Mouse (Mus musculus): ENCODE measurements at regions not wholly inside any gene's neighbourhood (a gene's known extent, or its start where the extent isn't known, plus 50 kb on each side); places are given as distances from the start of the nearest gene placed in this dataset.

DNA sequence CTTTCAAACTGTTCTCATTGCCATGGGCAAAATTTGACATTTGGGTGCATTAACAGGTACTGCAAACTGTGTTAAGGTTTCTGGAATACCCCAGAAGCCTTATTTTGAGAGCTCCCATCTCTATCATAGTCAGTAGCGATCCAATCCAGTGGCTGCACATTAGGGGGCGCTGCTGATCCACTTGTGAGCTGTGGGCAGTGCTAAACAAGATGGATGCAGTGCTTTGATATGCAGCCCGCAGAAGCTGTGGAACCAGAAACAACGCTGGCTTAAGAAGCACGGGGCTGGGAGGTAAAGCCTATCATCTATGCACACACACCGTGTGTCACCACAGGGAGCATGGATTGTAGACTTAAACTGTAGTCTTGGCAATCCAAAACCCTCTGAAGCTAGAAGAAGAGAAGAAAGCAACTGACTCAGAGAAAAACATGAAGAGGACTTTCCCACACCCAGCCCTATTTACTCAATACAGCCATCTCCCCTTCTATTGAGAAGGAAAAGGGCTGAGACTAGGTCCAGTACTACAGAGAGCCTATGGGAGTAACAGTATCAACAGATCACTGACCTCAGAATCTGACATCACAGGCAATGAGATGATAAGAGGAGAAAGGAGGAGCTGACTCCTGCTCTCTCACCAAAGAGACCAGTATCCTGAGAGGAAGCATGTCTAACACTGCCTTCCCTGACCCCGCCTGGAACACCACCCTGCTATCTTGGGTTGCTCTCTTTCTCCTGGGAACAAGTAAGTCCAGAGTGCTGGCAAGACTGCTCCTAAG is 83.1 kb upstream of the 2210010C04Rik start:
- Histone ChIP-seq H3K9ac (ENCODE audit: low read depth, low read length) (no peak overlapping the region), H3K4me2 (peak overlapping the region; percentile 46), H3K36me3 (ENCODE audit: control insufficient read depth, insufficient read depth, low read length) (no peaks in the 10 kb centered on the region), H3K9me3 (replicated peaks; ENCODE audit: control insufficient read depth, low read length) (no peaks in the 10 kb centered on the region), H3K27ac (ENCODE audit: low read depth, low read length) (no peak overlapping the region), H3K4me1 (ENCODE audit: control insufficient read depth, insufficient read depth, low read length) (no peaks in the 10 kb centered on the region), H3K27me3 (ENCODE audit: control insufficient read depth, insufficient read depth, low read length) (no peaks in the 10 kb centered on the region), H3K4me3 (ENCODE audit: low read depth, low read length) (no peak overlapping the region)
- peak; percentile 65; the same call in 1 of the 2 replicates for ATAC-seq (replicated peaks; ENCODE audit: insufficient number of reproducible peaks, low FRiP score, low TSS enrichment)
- 8% methylated on average over 7 of the region's 7 CpGs for WGBS (ENCODE audit: insufficient replicate concordance)

DNA sequence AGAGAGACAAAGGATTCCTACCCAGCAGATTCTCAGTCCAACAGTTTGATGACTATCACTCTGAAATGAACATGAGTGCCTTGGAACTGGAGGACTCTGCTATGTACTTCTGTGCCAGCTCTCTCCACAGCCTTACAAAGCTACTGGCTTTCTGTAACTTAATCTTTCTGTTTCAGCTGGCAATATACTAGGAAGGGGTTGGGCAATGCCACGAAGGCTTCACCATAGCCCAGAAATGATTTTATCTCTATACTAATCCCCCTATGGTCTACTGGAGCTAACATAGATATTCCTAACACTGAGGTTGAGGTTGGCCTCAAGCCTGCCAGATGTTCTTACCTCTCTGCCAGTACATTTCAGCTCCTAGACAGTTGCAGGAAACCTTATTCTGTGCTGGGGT is 78.6 kb upstream of the 2210010C04Rik start:
- Histone ChIP-seq H3K4me3 (ENCODE audit: low read depth, low read length) (no peak overlapping the region), H3K4me1 (ENCODE audit: control insufficient read depth, insufficient read depth, low read length) (no peaks in the 10 kb centered on the region), H3K27me3 (ENCODE audit: control insufficient read depth, insufficient read depth, low read length) (no peaks in the 10 kb centered on the region), H3K9me3 (replicated peaks; ENCODE audit: control insufficient read depth, low read length) (no peaks in the 10 kb centered on the region), H3K9ac (ENCODE audit: low read depth, low read length) (no peak overlapping the region), H3K4me2 (no peak overlapping the region), H3K27ac (ENCODE audit: low read depth, low read length) (no peak overlapping the region), H3K36me3 (ENCODE audit: control insufficient read depth, insufficient read depth, low read length) (no peaks in the 10 kb centered on the region)
- 48% methylated on average over 1 of the region's 1 CpGs for WGBS (ENCODE audit: insufficient replicate concordance)
- no peak for ATAC-seq (replicated peaks; ENCODE audit: insufficient number of reproducible peaks, low FRiP score, low TSS enrichment)

DNA sequence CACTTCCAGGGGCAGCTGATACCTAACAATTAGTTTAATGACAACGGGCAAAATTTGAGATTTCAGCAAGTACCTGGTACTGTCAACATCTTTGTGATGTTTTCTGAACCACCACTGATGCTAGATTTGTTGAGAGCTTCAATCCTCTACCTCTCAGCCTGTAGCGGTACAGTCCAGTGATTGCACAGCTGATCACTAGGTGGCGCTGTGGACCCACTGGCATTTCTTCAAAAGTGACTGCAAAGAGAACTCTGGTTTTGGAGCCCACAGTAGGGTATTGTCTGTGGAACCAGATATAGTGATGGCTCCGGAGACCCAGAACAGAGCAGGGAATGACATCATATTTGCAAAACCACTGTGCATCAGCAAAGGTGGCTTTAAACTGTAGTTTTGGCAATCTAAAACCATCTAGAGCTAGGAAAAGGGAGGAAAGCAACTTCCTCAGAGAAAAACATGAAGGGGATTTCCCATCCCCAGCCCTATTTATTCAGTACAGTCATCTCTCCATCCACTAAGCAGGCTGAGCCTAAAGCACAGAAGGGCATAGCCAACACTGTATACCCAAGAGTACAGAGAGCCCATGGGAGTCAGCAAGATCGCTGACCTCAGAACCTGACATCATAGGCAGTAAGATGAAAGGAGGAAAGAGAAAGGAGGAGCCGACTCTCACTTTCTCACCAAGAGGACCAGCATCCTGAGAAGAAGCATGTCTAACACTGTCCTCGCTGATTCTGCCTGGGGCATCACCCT is 77.7 kb upstream of the 2210010C04Rik start:
- 34% methylated on average over 7 of the region's 7 CpGs for WGBS (ENCODE audit: insufficient replicate concordance)
- Histone ChIP-seq H3K9me3 (replicated peaks; ENCODE audit: control insufficient read depth, low read length) (no peaks in the 10 kb centered on the region), H3K4me3 (ENCODE audit: low read depth, low read length) (no peak overlapping the region), H3K27ac (ENCODE audit: low read depth, low read length) (no peak overlapping the region), H3K36me3 (ENCODE audit: control insufficient read depth, insufficient read depth, low read length) (no peaks in the 10 kb centered on the region), H3K4me1 (ENCODE audit: control insufficient read depth, insufficient read depth, low read length) (no peaks in the 10 kb centered on the region), H3K4me2 (no peak overlapping the region), H3K27me3 (ENCODE audit: control insufficient read depth, insufficient read depth, low read length) (no peaks in the 10 kb centered on the region), H3K9ac (ENCODE audit: low read depth, low read length) (no peak overlapping the region)
- 0 out of 2 replicates have a peak, but pooled peaks have one; percentile 39 for ATAC-seq (replicated peaks; ENCODE audit: insufficient number of reproducible peaks, low FRiP score, low TSS enrichment)

DNA sequence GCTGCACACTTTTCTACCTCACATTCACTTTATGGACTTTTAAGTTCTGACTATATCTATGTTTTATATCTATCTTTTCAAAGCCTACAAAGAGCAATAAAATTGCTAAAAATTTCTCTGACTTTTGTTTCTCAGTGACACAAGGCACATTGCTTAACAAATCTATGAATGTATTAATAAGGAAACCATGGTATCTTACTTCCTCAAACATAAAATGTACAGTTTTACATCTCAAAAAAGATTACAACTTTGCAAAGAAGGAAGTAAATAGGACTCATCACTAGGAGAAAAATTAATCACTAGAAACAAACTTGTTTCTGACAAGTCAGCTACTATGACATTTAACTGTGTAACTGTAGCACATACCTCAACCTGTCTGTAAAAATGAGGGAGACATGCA is 76.5 kb upstream of the 2210010C04Rik start:
- no peaks in the 10 kb centered on the region for H3K27me3 ChIP-seq (ENCODE audit: control insufficient read depth, insufficient read depth, low read length)
- H3K36me3 ChIP-seq (ENCODE audit: control insufficient read depth, insufficient read depth, low read length) = no peaks in the 10 kb centered on the region
- no peak overlapping the region for H3K9ac ChIP-seq (ENCODE audit: low read depth, low read length)
- no peak overlapping the region for H3K4me2 ChIP-seq
- no peaks in the 10 kb centered on the region for H3K9me3 ChIP-seq (replicated peaks; ENCODE audit: control insufficient read depth, low read length)
- no peaks in the 10 kb centered on the region for H3K4me1 ChIP-seq (ENCODE audit: control insufficient read depth, insufficient read depth, low read length)
- H3K27ac ChIP-seq (ENCODE audit: low read depth, low read length) = no peak overlapping the region
- no peak overlapping the region for H3K4me3 ChIP-seq (ENCODE audit: low read depth, low read length)
- ATAC-seq (replicated peaks; ENCODE audit: insufficient number of reproducible peaks, low FRiP score, low TSS enrichment) = no peak

DNA sequence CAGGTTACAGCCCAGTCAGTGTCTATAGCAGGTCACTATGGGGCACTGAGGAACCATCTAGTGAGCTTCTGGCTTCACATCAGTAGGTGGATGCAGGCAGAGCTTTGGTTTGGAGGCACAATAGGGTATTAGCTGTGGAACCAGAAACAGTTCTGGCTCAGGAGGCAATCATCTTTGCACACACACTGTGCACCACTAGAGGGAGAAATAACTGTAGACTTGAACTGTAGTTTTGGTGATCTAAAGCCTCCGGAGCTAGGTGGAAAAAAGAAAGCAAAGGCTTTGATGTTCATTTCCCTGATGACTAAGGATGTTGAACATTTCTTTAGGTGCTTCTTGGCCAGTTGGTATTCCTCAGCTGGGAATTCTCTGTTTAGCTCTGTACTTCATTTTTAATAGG is 73.6 kb upstream of the 2210010C04Rik start:
- no peaks in the 10 kb centered on the region for H3K9me3 ChIP-seq (replicated peaks; ENCODE audit: control insufficient read depth, low read length)
- H3K4me3 ChIP-seq (ENCODE audit: low read depth, low read length) = no peak overlapping the region
- no peaks in the 10 kb centered on the region for H3K36me3 ChIP-seq (ENCODE audit: control insufficient read depth, insufficient read depth, low read length)
- no peak overlapping the region for H3K27ac ChIP-seq (ENCODE audit: low read depth, low read length)
- H3K27me3 ChIP-seq (ENCODE audit: control insufficient read depth, insufficient read depth, low read length) = no peaks in the 10 kb centered on the region
- no peak for ATAC-seq (replicated peaks; ENCODE audit: insufficient number of reproducible peaks, low FRiP score, low TSS enrichment)
- 63% methylated on average over 1 of the region's 1 CpGs for WGBS (ENCODE audit: insufficient replicate concordance)
- no peaks in the 10 kb centered on the region for H3K4me1 ChIP-seq (ENCODE audit: control insufficient read depth, insufficient read depth, low read length)
- H3K9ac ChIP-seq (ENCODE audit: low read depth, low read length) = no peak overlapping the region
- H3K4me2 ChIP-seq = no peak overlapping the region

DNA sequence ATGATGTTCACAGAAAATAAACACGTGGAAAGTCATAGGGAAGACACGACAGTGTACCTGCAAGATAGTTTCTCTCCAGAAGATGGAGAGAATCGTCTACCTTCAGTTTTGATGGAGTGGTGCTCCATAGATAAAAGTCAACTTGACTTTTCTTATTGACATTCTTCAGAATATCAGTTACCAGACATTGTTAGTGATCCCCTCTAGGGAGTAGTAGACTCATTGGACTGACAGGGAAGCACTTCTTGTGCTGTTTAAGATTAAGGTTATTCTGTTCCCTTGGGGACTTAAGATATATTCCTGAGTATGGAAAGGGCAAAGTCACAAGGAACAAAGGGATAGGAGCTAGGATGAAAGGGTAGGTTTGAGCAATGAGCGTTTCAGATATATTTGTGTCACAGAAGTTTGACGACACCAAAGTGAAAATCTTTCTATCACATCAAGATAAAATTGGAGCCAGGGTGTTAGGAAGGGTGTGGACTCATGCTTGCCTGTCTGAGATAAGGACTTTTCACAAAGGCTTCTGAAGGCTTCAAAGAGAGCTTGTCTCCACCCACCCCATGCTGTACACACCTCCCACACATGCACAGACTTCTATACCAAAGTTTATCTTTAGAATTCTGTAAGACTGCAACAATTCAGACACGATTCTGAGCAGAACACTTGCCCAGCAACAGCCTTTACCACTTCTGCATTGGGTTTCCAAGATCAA is 68.5 kb upstream of the 2210010C04Rik start:
- Histone ChIP-seq H3K9me3 (replicated peaks; ENCODE audit: control insufficient read depth, low read length) (no peaks in the 10 kb centered on the region), H3K27me3 (ENCODE audit: control insufficient read depth, insufficient read depth, low read length) (no peaks in the 10 kb centered on the region), H3K36me3 (ENCODE audit: control insufficient read depth, insufficient read depth, low read length) (no peaks in the 10 kb centered on the region), H3K27ac (ENCODE audit: low read depth, low read length) (no peak overlapping the region), H3K9ac (ENCODE audit: low read depth, low read length) (no peak overlapping the region), H3K4me1 (ENCODE audit: control insufficient read depth, insufficient read depth, low read length) (no peaks in the 10 kb centered on the region), H3K4me2 (no peak overlapping the region), H3K4me3 (ENCODE audit: low read depth, low read length) (no peak overlapping the region)
- WGBS (ENCODE audit: insufficient replicate concordance) = 62% methylated on average over 6 of the region's 6 CpGs
- ATAC-seq (replicated peaks; ENCODE audit: insufficient number of reproducible peaks, low FRiP score, low TSS enrichment) = peak; percentile 93

DNA sequence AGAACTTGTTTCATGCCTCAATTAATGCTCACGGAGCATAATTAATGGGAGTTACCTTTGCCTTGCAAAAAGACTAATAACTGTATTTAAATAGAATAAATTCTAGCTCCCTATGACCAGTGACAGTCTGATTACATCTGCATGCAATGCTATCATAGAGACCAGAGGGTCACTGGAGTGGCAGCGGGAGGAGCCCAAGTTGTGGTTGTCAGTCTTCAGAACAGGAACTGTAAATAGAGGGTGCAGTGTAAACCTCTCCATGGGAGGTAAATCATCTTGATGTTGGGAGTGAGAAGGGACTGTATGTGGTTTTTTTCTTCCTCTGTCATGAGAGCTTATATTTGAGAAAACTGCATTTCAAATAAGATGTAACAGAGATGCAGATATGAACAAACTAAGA is 66.7 kb upstream of the 2210010C04Rik start:
- Histone ChIP-seq H3K4me1 (ENCODE audit: control insufficient read depth, insufficient read depth, low read length) (no peaks in the 10 kb centered on the region), H3K36me3 (ENCODE audit: control insufficient read depth, insufficient read depth, low read length) (no peaks in the 10 kb centered on the region), H3K9ac (ENCODE audit: low read depth, low read length) (no peak overlapping the region), H3K4me2 (no peak overlapping the region), H3K27ac (ENCODE audit: low read depth, low read length) (no peak overlapping the region), H3K9me3 (replicated peaks; ENCODE audit: control insufficient read depth, low read length) (no peaks in the 10 kb centered on the region), H3K27me3 (ENCODE audit: control insufficient read depth, insufficient read depth, low read length) (no peaks in the 10 kb centered on the region), H3K4me3 (ENCODE audit: low read depth, low read length) (no peak overlapping the region)
- ATAC-seq (replicated peaks; ENCODE audit: insufficient number of reproducible peaks, low FRiP score, low TSS enrichment) = no peak
- 58% methylated on average over 2 of the region's 2 CpGs for WGBS (ENCODE audit: insufficient replicate concordance)

DNA sequence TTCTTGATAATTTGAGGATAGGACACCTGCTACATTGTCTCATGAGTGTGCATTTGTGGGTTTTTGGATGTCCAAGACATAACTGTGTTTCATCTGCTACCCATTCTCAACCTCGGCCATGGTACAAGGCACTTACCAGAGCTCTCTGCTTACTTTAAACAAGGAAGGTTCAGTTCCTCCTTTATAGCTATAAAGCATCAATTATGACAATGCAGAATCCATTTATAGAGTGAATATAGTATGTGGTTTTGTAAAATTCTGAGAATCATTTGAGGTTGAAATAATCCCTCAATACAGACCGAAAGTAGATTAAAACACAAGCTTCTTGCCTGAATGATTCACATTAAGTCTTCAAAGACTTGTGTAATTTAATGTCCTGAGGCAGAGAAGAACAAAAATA is 64.9 kb upstream of the 2210010C04Rik start:
- 91% methylated on average over 2 of the region's 2 CpGs for WGBS (ENCODE audit: insufficient replicate concordance)
- H3K4me1 ChIP-seq (ENCODE audit: control insufficient read depth, insufficient read depth, low read length) = no peaks in the 10 kb centered on the region

More for the DNA sequence above, 64.9 kb upstream of the 2210010C04Rik start:
- Histone ChIP-seq H3K27me3 (ENCODE audit: control insufficient read depth, insufficient read depth, low read length) (no peaks in the 10 kb centered on the region), H3K4me3 (ENCODE audit: low read depth, low read length) (no peak overlapping the region), H3K27ac (ENCODE audit: low read depth, low read length) (no peak overlapping the region), H3K9ac (ENCODE audit: low read depth, low read length) (no peak overlapping the region), H3K4me2 (no peak overlapping the region), H3K36me3 (ENCODE audit: control insufficient read depth, insufficient read depth, low read length) (no peaks in the 10 kb centered on the region), H3K9me3 (replicated peaks; ENCODE audit: control insufficient read depth, low read length) (no peaks in the 10 kb centered on the region)
- ATAC-seq (replicated peaks; ENCODE audit: insufficient number of reproducible peaks, low FRiP score, low TSS enrichment) = no peak

Measured in heart, embryonic 11.5 days (tissue).